Mouse (Mus musculus): ENCODE results near the gene Alkbh5.
"Not testable (repeated sequence)": the region's sequence is repeated elsewhere in the genome, so short reads cannot be mapped to it uniquely, and the experiment has no call there.

Gene Alkbh5

DNA sequence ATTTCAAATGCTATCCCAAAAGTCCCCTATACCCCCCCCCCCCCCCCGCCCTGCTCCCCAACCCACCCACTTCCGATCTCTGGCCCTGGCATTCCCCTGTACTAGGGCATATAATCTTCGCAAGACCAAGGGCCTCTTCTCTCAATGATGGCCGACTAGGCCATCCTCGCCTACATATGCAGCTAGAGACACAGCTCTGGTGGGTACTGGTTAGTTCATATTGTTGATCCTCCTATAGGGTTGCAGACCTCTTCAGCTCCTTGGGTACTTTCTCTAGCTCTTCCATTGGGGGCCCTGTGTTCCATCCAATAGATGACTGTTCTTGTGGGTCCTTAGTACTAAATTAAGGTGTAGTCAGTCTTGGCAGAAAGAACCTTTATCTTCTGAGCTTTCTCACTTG is 7.0 kb downstream of the Alkbh5 start:
- CTCF ChIA-PET = not testable (repeated sequence)

DNA sequence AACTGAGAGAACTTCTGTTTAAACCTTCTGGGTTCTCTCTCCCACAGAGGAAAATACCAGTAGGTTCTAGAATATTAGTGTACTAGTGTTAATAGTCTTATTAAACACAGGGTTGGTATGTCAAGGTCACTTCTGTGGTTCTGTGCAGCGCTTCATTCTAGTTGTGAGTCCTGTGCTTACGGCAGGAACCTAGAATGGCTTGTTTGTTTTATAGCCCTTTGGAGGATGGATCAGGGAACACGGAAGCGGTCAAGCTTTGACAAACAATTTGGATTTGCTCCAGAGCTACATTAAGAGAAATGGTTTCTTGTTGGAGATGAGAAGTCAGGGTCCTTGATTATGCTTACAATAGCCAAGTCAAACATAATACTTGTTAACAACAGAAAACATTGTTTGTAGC is 9.3 kb downstream of the Alkbh5 start:
- CTCF ChIA-PET = no interaction called here

- CTCF ChIA-PET = no interaction called here
Observed at GRCm38 (mm10) chr11:60548112-60548511, 11.9 kb downstream of the Alkbh5 start.

DNA sequence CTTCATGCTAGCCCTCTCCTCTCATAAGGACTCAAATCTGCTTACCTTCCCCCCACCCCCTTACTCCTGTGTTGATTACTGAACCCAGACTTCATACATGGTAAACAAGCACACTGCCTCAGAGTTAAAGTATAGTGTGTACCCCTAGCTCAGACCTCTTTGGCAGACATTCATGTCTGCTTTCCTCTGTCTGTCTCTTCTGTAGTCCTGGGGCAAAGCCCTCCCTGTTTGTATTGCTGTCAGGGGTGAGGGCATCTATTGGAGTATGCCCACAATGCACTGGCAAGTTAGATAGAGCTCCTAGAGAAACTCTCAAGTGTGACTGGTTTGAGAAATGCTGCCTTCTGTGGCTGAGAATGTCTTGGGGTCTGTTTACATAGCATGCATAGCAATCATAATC is 16.9 kb downstream of the Alkbh5 start:
- CTCF ChIA-PET = interaction anchor here (0.5 kb wide), 1 partner anchor 12 kb away, joined by 3 read pairs; no protein-coding TSS in a partner anchor

DNA sequence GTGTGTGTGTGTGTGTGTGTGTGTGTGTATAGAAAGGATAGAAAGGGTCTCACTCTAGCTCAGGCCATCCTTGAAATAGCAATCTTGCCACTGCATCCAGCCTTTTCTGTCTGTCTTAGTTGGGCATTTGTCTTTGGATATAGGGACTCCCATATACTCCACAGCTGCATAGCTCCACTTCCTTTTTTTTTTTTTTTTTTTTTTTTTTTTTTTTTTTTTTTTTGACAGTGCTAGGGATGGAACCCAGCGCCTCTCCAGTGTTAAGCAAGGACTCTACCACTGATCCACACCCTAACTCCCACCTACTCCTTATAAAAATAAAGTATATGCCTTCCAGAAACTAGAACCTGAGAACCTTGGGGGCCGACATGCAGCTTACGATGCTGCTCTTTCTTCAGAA is 21.5 kb downstream of the Alkbh5 start:
- CTCF ChIA-PET = no interaction called here

- CTCF ChIA-PET = no interaction called here
Observed at GRCm38 (mm10) chr11:60559342-60559741, 23.2 kb downstream of the Alkbh5 start.

DNA sequence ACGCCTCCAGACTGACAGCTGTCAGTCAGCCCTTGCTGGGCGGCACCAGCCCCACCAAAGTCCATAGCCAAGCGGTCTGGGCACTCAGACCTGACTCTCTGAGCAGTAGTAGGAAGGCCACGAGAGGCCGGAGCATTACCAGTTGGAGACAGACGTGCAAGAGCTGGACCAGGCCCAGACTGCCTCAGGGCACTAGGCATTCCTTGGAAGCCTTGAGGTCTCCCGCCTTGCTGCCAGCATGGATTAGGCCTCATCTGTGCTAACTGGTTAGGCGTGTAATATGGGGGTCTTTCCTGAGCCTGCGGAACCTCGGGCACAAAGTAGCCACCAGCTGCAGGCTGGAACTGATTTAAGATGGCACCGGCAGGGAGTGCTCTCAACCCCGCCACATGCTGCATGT is 37.8 kb downstream of the Alkbh5 start:
- CTCF ChIA-PET = not testable (repeated sequence)
